Mouse (Mus musculus) neural tube, postnatal 0 days (tissue): ENCODE results near the gene Vmn1r37. TPM values are rescaled to one million over a fixed set of nuclear protein-coding genes. Genes with fewer than 3 reads are reported as not detected.

ENCODE experiments used
- polyA plus RNA-seq: library from polyadenylated mRNA; unstranded; fragments of >200 nt; fragmentation: Nextera tagmentation; extraction: Ambion mirVana; gene quantifications from 2 replicates; pipeline ENCODE4 v1.2.1, GENCODE M21; 2015

Gene Vmn1r37
- not detected in 2 replicates for polyA plus RNA-seq

DNA sequence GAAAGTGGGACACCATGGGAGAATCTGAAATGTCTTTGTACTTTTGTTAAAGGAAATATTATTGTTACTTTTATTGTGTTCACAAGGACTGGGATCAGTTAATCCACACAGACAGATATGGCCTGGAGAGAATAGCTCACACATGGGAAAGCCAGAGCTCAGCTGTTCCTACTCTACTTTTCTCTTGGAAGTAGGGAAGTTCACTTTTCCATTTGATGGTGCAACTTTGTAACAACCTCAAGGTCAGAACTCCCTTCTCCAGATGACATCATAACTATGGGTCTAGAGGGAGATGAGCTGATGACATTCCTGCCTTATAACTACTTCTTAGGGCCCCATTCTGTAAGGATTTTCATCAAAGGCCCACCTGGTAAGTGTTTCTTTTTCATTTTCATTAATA, at the start of gene Vmn1r37:
Vmn1r37 (plus strand) TSS at position 301 of the 400 bp plus-strand sequence.

DNA sequence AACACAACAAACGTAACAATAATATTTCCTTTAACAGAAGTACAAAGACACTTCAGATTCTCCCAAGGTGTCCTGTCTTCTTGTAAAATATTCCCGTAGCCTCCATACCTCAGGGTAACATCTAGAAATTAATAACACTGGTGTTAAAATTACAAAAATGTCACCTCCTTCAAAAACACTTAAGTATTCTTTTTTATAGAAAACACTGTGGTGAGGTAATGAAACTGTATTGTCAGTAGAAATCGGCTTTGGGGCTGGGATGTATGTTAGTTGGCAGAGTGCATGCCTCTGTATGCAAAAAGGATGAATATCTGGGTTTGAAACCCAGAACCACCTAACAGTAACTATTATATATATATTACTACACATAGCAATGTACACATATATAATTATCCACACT, 43.4 kb upstream of the Vmn1r37 start, which contains the start of gene Vmn1r35:
Vmn1r35 (minus strand) TSS at position 101 of the 400 bp plus-strand sequence.

GRCm38 (mm10) chr6:66719068-66719467, 10.1 kb upstream of the Vmn1r37 start, which contains the start of gene Vmn1r36:
Vmn1r36 (minus strand) TSS chr6:66719168.

DNA sequence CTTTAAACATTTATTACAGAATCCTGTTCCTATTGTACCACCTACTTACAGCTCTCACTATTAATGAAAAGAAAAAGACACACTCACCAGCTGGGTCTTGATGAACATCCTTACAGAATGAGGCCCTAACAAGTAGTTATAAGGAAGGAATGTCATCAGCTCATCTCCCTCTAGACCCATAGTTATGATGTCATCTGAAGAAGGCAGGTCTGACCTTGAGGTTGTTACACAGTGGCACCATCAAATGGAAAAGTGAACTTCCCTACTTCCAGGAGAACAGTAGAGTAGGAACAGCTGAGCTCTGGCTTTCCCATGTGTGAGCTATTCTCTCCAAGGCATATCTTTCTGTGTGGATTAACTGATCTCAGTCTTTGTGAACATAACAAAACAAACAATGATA, 53.3 kb downstream of the Vmn1r37 start, which contains the start of gene Vmn1r38:
Vmn1r38 (minus strand) TSS at position 101 of the 400 bp plus-strand sequence.

Other genes with a start within 250 kb of the Vmn1r37 start
- gene Mad2l1, start 194.0 kb upstream of the Vmn1r37 start, polyA plus RNA-seq = 12.8 and 13.7 TPM in 2 replicates
- gene Vmn1r32, start 169.3 kb upstream of the Vmn1r37 start, polyA plus RNA-seq = 0.05 and 0.08 TPM in 2 replicates
- gene Vmn1r33, start 111.1 kb upstream of the Vmn1r37 start, polyA plus RNA-seq = not detected in 2 replicates
- gene Vmn1r34, start 85.5 kb upstream of the Vmn1r37 start, polyA plus RNA-seq = not detected in 2 replicates
- not detected in 2 replicates for gene Vmn1r35, start 43.5 kb upstream of the Vmn1r37 start, polyA plus RNA-seq
- not detected in 2 replicates for gene Vmn1r36, start 10.2 kb upstream of the Vmn1r37 start, polyA plus RNA-seq
- gene Vmn1r38, start 53.2 kb downstream of the Vmn1r37 start, polyA plus RNA-seq = not detected in 2 replicates
- not detected in 2 replicates for gene Vmn1r39, start 81.2 kb downstream of the Vmn1r37 start, polyA plus RNA-seq
- gene Gng12, start 167.0 kb downstream of the Vmn1r37 start, polyA plus RNA-seq = 108 and 112 TPM in 2 replicates